17 mouse cellular contexts compared by ENCODE assay signal in genomic region chr5:33728841-33729240, GRCm38 (mm10). TPM values are rescaled to one million over a fixed set of nuclear protein-coding genes. Genes with fewer than 3 reads are reported as not detected.
DNase-seq lines count a peak whose midpoint lies in the region; ATAC-seq and TF ChIP-seq lines count a peak whose summit lies in the region.
"Had no signal": no experiment of that assay in that cellular context is flagged by ENCODE, and none has a peak within 500 bp of the region (broad histone marks: within the 10 kb centered on the region; RNA-seq: fewer than 3 reads in every experiment).

No protein-coding gene starts in this region.

- peaks cover 7% of the 10 kb centered on the region; the same call in 1 of the 2 replicates for H3K4me1 ChIP-seq in forebrain, embryonic 14.5 days (ENCODE audit: control insufficient read depth, insufficient read depth, low read length)
- H3K4me1 ChIP-seq in forebrain, embryonic 11.5 days (replicated peaks; ENCODE audit: control insufficient read depth, insufficient read depth, low read length): peaks cover 13% of the 10 kb centered on the region; the same call in 1 of the 2 replicates

- no peak overlapping the region for H3K4me3 ChIP-seq in forebrain, embryonic 14.5 days (ENCODE audit: low read depth, low read length)
- H3K4me3 ChIP-seq in forebrain, embryonic 11.5 days (ENCODE audit: low read depth, low read length): no peak overlapping the region
- H3K4me3 ChIP-seq in layer of hippocampus, adult 2 months: no peak overlapping the region; the same call in 1 of the 2 replicates
- H3K4me3 ChIP-seq: heart, embryonic 13.5 days; liver, embryonic 13.5 days; myocyte had no signal

- 0 out of 2 replicates have a peak overlapping the region, but pooled peaks have one; percentile 3 for H3K4me2 ChIP-seq in forebrain, embryonic 14.5 days (ENCODE audit: low read length)
- no peak overlapping the region for H3K4me2 ChIP-seq in forebrain, embryonic 11.5 days (ENCODE audit: low read depth, low read length, severe bottlenecking)
- H3K4me2 ChIP-seq: heart, embryonic 13.5 days; liver, embryonic 13.5 days had no signal

- no peaks in the 10 kb centered on the region for H3K9me3 ChIP-seq in forebrain, embryonic 14.5 days (replicated peaks; ENCODE audit: control insufficient read depth, low read length)
- H3K9me3 ChIP-seq in forebrain, embryonic 11.5 days (ENCODE audit: control insufficient read depth, low read length): no peaks in the 10 kb centered on the region
- H3K9me3 ChIP-seq: heart, embryonic 13.5 days; liver, embryonic 13.5 days had no signal

- H3K9ac ChIP-seq in forebrain, embryonic 14.5 days (ENCODE audit: low read length): no peak overlapping the region
- no peak overlapping the region for H3K9ac ChIP-seq in forebrain, embryonic 11.5 days (ENCODE audit: low read length)
- H3K9ac ChIP-seq: heart, embryonic 13.5 days; liver, embryonic 13.5 days had no signal

- H3K36me3 ChIP-seq in forebrain, embryonic 14.5 days (ENCODE audit: control insufficient read depth, insufficient read depth, low read length): peaks cover 56% of the 10 kb centered on the region
- peaks cover 9% of the 10 kb centered on the region; the same call in 1 of the 2 replicates for H3K36me3 ChIP-seq in forebrain, embryonic 11.5 days (ENCODE audit: control insufficient read depth, insufficient read depth, low read length)

- H3K27ac ChIP-seq in forebrain, embryonic 14.5 days (ENCODE audit: low read depth, low read length): no peak overlapping the region
- no peak overlapping the region for H3K27ac ChIP-seq in forebrain, embryonic 11.5 days (ENCODE audit: low read depth, low read length)
- peak overlapping the region; percentile 57; the same call in 1 of the 2 replicates for H3K27ac ChIP-seq in layer of hippocampus, adult 2 months
- H3K27ac ChIP-seq: heart, embryonic 13.5 days; kidney, postnatal 0 days; liver, embryonic 13.5 days had no signal

- ATAC-seq in forebrain, embryonic 14.5 days: no peak
- ATAC-seq in forebrain, embryonic 11.5 days (replicated peaks; ENCODE audit: low FRiP score): no peak

- no peaks in the 10 kb centered on the region for H3K27me3 ChIP-seq in forebrain, embryonic 14.5 days (replicated peaks; ENCODE audit: control insufficient read depth, insufficient read depth, low read length)
- peaks cover 25% of the 10 kb centered on the region for H3K27me3 ChIP-seq in forebrain, embryonic 11.5 days (ENCODE audit: control insufficient read depth, insufficient read depth, low read length)

- 81% methylated on average over 7 of the region's 7 CpGs for WGBS in forebrain, embryonic 14.5 days
- WGBS in forebrain, embryonic 11.5 days: 79% methylated on average over 7 of the region's 7 CpGs

- no peak for DNase-seq in forebrain, embryonic 14.5 days (ENCODE audit: low spot score)
- no peak for DNase-seq in forebrain, embryonic 11.5 days (ENCODE audit: low spot score)
- DNase-seq in layer of hippocampus, adult 2 months (ENCODE audit: low spot score in 2 of 2): no peak
- no peak for DNase-seq in layer of hippocampus, adult 11-12 months (ENCODE audit: low spot score)
- peak; percentile 31 for DNase-seq in NIH3T3 (ENCODE audit: low read depth)
- peak; percentile 87 for DNase-seq in kidney, postnatal 14 days
- no peak for DNase-seq in B cell, adult 2 months
- DNase-seq: adrenal gland, postnatal 25 days; cerebellum, adult 9-10 months; gastrocnemius, postnatal 14 days; left cerebral cortex, postnatal 4 days; liver, embryonic 13.5 days; lung, postnatal 14 days; right cerebral cortex, postnatal 14 days had no signal

- TF ChIP-seq CTCF in layer of hippocampus, adult 2 months (conservative IDR thresholded peaks at IDR 0.05): no peak

RNA-seq across cellular contexts. Expression of gene Fgfr3, which starts 7.4 kb away (rescaled TPM):
- 27.5 and 30.8 TPM in 2 replicates for polyA plus RNA-seq in forebrain, embryonic 14.5 days (2014; fragmentation: Nextera tagmentation; extraction: Ambion mirVana)
- polyA plus RNA-seq in forebrain, embryonic 11.5 days (2014; fragmentation: Nextera tagmentation; extraction: Ambion mirVana): 100 and 105 TPM in 2 replicates
- total RNA-seq in layer of hippocampus, adult 2 months (2021): 100 to 1,000 TPM; 137 to 139 TPM

RNA-seq across cellular contexts. Expression of gene Letm1, which starts 53.8 kb away (rescaled TPM):
- 50.4 and 56.2 TPM in 2 replicates for polyA plus RNA-seq in forebrain, embryonic 14.5 days (2014; fragmentation: Nextera tagmentation; extraction: Ambion mirVana)
- 59.7 and 63.9 TPM in 2 replicates for polyA plus RNA-seq in forebrain, embryonic 11.5 days (2014; fragmentation: Nextera tagmentation; extraction: Ambion mirVana)
- total RNA-seq in layer of hippocampus, adult 2 months (2021): 100 to 1,000 TPM in 1 of 2 experiments, 10 to 100 TPM in 1; 99.8 to 108 TPM

Comparison
In these comparisons a context has a peak if more than half of its experiments do, and no peak if none do; other contexts are left out.
1. DNase-seq: peak in NIH3T3 (single experiment) and kidney, postnatal 14 days (single experiment); none in forebrain, embryonic 14.5 days (single experiment), forebrain, embryonic 11.5 days (single experiment), layer of hippocampus, adult 2 months (0 of 2), layer of hippocampus, adult 11-12 months (single experiment) and B cell, adult 2 months (0 of 2).